Mouse (Mus musculus) thymus, postnatal 0 days (tissue): ENCODE results near the gene BC005561. TPM values are rescaled to one million over a fixed set of nuclear protein-coding genes. Genes with fewer than 3 reads are reported as not detected.
"Not testable (repeated sequence)": the region's sequence is repeated elsewhere in the genome, so short reads cannot be mapped to it uniquely, and the experiment has no call there.

ENCODE experiments used
- DNase-seq: peaks from one replicate; pipeline ENCODE4 v3.0.0-alpha.2; 2015; ENCODE audit warnings: low spot score
- polyA plus RNA-seq: library from polyadenylated mRNA; unstranded; fragments of >200 nt; fragmentation: Nextera tagmentation; extraction: Ambion mirVana; gene quantifications from 2 replicates; pipeline ENCODE4 v1.2.1, GENCODE M21; 2015

Gene BC005561
- polyA plus RNA-seq: 7.0 and 9.5 TPM in 2 replicates

DNA sequence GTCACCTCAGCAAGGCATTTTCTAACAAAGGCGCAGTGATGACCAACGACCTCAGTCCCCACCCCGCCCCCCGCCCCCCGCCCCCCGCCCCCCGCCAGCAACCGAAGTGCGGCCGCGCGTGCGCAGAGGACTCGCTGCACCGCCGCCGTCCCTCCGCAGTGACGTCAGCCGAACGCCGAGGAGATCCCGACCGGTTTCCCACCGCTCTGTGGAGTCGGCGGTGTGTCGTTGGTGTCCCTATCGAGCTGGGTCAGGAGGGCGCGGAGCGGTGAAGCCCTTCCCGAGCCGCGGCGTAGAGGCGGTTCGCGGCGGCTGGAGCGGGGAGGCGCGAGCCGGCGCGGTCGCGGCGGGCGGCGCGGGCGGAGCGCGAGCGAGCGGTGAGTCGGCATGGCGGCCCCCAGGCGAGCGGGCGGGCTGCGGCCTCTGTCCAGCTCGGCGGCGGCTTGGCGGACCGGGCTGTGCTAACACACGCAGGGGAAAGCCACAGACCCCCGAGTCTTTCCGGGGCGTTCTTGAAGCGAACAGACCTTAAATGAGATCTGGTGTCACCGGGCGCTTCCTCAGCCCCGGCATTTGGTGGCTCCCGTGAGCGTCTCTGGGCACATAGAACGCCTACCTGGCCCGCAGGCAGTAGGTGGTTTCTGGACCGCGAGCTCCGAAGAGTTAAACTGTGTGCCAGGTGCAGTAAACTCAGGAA lies at the start of gene BC005561:
TSS of gene BC005561 (plus strand) at position 158 of the 697 bp plus-strand sequence.
- peak; percentile 81 for DNase-seq

- no peak for DNase-seq
Measured at GRCm38 (mm10) chr5:104458832-104459705, 49.1 kb upstream of the BC005561 start, which contains the start of gene Pkd2. Gene Pkd2, plus strand, starts transcription at chr5:104459450.

- no peak for DNase-seq
Measured at GRCm38 (mm10) chr5:104459706-104460455, 48.3 kb upstream of the BC005561 start.

- no peak for DNase-seq
Measured at GRCm38 (mm10) chr5:104460456-104460838, 47.7 kb upstream of the BC005561 start.

DNA sequence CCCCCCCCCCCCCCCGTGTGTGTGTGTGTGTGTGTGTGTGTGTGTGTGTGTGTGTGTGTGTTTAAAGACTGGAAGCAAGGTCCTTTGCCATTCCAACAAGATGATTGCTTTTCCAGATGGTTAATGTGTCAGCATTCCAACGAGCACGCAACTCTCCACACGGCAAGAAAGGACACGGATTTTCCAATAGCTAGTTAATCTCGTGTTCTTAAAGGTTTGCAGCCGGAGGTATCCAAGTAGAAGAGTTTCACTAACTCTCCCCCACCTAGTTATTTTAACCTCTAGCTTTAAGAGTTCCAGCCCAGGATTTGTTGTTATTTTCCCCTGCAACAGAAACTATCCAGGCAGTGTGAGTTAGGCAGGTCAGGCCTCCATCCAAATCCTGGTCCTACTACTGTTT lies 47.3 kb upstream of the BC005561 start:
- no peak for DNase-seq

GRCm38 (mm10) chr5:104465279-104465678 lies 42.9 kb upstream of the BC005561 start:
- DNase-seq: no peak

GRCm38 (mm10) chr5:104465731-104466130 lies 42.4 kb upstream of the BC005561 start:
- no peak for DNase-seq

- DNase-seq: no peak
Measured at GRCm38 (mm10) chr5:104466816-104467215, 41.3 kb upstream of the BC005561 start.

DNA sequence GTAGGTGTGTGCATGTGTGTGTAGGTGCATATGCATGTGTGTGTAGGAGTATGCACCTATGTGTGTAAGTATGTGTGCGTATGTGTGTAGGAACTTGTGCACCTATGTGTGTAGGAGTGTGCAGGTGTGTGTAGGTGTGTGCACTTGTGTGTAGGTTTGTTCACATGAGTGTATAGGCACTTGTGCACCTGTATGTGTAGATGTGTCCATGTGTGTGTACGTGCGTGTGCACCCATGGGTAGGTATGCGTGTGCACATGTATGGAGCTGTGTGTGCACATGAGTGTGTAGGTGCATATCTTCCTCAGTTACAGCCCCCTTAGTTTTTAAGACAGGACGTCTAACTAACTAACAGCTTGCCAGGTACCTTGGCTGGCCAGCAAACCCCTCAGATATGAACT lies 39.6 kb upstream of the BC005561 start:
- DNase-seq: no peak

GRCm38 (mm10) chr5:104470981-104471391 lies 37.2 kb upstream of the BC005561 start:
- no peak for DNase-seq

DNA sequence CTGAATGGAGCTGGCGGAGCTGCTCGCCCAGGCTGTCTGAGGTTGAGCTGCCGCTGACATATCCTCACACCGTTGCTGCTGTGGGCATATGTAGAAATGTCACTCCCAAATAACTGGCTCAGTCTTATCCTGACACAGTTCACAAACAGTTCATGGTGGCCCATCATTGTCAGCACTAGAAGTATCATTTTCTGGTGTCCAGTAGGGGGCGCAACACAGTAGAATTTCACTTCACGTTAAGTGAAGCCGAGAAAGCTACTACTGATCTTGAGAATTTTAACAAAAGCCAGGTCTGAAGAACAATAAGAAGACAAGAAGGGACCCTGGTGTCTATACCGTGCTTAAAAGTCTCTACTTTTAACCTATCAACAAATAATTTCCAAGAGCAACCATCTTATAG lies 35.8 kb upstream of the BC005561 start:
- no peak for DNase-seq

DNA sequence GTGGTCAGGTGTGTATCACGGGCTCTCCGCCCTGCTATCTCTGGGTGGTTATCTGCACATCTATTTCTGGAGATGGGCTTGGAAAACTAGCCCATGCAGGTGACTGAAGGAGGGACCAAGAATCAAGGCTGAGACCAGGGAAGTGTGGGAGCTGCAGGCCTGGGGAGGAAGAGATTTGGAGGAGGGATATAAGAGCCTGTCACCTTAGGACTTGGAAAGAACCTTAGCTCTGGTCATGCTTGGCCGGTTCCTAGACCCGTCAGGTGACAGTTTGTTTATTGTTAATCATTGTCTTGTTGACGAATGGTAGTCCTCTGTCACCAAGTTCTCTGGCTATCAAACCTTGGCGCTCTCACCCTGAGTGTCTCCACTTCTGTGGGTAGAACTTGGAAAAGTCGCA lies 27.8 kb upstream of the BC005561 start:
- DNase-seq: no peak

- DNase-seq: no peak
Measured at GRCm38 (mm10) chr5:104482856-104483255, 25.3 kb upstream of the BC005561 start.

DNA sequence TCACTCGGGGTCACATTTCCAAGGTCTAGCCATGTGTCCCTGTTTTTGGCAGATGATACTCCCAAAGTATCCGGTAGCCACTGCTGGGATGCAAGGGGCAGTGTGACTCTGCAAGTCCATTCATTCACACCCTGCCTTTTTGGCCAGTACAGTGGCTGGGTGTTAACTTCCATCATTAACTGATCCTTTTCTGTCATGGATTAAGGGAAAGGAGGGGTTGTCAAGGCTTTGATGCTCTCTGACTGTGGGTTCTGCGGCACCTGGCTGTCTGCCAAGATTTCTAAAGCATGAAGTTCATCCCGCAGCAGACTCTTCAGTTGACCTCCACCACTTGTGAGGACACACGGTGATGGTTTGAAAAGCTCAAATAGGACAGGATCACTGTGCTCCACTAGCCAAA lies 16.6 kb upstream of the BC005561 start:
- DNase-seq: no peak

DNA sequence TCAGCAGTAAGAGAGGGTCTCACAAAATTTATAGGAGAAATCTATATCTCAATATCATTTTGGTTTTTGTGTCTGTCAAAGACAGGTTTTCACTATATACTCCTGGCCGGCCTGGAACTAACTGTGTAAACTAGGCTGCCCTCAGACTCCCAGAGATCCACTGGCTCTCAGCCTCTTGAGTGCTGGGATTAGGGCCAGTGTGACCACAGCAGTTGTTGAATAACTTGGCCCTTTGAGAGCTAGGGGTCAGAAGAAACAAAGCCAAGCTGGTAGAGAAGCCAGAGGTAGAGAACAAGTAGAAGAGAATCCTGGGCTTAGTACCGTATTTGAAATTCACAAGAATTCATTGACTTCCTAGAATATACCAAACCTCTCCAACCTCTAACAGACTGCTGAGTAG lies 3.3 kb upstream of the BC005561 start:
- no peak for DNase-seq

GRCm38 (mm10) chr5:104507829-104508194 lies 340 bp upstream of the BC005561 start:
- DNase-seq: no peak

DNA sequence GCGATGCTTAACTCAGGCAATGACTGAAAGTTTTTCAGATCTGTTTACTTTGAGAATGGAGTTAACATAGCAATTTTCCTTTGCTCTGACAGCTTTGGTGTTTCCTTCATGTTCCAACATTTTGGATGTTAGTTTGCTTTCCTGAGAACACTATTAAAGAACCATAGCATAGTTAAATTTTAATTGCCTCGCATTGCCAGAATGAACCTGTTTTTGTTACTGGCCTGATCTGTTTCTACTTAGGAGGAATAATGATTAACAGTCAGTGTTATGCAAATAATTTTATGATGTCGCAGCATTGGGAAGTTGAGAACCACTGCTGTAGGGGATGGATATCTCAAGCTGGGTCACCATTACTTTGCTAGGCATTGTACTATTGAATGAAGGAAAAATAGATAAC lies 3.1 kb downstream of the BC005561 start:
- no peak for DNase-seq

GRCm38 (mm10) chr5:104538612-104539011 lies 30.5 kb downstream of the BC005561 start:
- DNase-seq: no peak

DNA sequence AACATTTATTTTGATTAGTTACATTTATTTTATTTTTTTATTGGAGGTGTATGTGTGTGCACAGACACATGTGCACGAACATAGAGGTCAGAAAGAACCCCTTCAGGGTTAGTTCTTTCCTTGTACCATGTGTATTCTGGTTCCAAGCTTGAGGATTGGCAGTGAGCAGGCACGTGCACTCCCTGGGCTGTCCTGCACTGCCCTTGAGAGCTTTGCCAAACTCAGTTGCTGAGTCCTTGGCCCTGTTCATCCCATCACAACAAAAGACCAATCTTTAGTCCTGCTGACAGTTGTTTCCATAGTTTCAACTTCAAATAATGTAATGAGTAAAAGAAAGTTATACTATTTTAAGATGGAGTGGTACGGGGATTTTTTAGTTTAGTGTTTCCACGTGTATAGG lies 31.2 kb downstream of the BC005561 start:
- no peak for DNase-seq

GRCm38 (mm10) chr5:104568079-104568478 lies 59.9 kb downstream of the BC005561 start:
- not testable (repeated sequence) for DNase-seq

DNA sequence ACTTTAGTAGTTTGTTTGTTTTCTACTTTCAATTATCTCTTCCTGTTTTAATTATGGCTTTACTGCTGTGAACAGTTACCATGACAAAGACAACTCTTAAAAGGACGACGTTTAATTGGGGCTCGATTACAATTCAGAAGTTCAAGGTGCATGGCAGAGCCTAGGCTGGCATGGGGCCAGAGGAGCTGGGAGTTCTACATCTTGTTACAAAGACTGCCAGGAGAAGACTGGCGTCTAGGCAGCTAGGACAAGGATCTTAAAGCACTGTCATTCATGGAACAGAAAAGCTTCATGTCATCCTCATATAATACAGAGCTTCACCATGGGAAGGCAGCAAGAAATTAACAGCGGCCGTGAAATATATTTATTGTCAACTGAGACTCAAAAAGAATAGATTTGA lies 62.6 kb downstream of the BC005561 start:
- no peak for DNase-seq
